Mouse (Mus musculus): ENCODE measurements around the gene Zcchc24.

DNA sequence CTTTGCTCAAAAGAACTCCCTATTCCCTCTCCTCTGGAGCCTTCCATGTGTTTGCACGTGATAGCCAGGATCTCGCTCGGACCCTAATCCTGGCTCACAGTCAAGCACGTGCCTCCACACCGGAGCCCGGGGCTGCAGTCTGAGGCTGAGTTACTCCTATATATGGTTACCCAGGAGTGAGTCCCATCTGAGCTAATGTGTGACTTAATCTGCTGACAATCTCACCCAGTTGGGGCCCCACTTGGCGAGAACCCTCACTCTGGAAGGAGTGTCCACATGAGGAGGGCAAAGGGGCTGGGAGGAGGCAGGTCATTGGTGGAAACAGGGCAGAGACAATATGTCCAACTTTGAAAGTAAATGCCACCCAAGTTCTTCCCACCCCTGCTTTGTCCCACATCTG is 57.7 kb downstream of the Zcchc24 start:
- TF ChIP-seq CTCF (IDR thresholded peaks at IDR 0.05) = no peak
- no peak for TF ChIP-seq EP300 (IDR thresholded peaks at IDR 0.05)

Measured in lung, postnatal 0 days (tissue).